Mouse (Mus musculus) c-Kit-positive CD71-negative TER-119-negative erythroid progenitor cells, embryonic 14.5 days (primary cell): ENCODE data around the gene Kbtbd8.

Source experiments
- DNase-seq: peaks from one replicate; pipeline ENCODE4 v3.0.0-alpha.2; 2013; ENCODE audit warnings: low read depth

Kbtbd8 gene

DNA sequence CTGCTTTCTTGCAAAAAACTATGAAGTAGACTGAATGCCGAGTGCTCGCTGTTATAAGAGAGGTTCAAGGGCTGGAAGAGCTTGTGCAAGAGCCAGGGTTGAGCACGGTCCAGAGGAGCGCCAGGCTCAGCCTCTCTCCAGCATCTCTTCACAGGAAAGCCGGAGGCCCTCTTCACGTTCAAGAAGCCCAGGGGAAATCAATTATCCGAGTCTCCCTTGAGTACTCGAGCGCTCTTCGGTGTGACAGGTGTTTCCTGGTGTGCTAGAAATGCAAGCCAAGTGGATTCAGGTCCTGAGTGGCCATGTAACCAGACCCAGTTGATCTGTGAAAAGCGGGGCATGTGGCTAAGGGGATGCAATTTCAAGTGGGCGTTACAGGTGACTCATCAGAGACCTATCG, at the start of gene Kbtbd8:
Gene Kbtbd8, plus strand, starts transcription at position 295 of the 400 bp plus-strand sequence.
- DNase-seq, result no peak

DNA sequence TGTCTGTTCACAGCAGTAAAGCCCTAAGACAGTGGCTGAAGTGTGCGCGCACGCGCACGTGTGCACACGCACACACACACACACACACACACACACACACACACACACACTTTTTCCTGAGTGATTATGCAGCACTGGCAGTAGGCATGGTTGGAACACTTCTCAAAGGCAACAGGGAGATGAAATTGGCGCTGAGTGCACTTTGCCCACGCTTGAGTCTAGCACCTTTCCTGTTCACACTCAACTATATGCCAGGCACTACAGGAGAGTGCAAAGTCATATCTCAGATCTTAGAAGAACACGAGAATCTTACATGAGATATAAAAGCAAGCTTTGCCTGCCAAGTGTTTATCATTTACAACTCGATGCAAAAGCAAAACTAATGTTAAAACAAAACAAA, 47.3 kb upstream of the Kbtbd8 start:
- DNase-seq, result no peak

DNA sequence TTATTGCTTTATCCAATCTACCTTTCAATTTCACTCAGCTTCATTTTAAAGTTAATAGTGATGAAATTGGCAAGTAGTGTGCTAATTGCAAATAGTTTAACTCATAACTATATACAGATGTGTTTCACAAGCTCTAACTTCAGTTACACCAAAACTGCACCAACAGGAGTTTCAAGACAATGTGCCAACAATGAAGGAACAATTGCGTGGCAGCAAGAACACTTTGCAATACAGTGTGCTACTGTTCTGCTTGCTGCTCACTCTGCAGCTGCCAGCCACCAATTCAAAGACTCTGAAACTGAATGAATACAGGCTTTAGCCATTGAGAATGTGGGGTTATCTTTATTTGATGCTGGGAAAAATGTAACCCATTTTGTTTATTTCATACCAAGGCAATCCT, 31.8 kb upstream of the Kbtbd8 start:
- no peak for DNase-seq

DNA sequence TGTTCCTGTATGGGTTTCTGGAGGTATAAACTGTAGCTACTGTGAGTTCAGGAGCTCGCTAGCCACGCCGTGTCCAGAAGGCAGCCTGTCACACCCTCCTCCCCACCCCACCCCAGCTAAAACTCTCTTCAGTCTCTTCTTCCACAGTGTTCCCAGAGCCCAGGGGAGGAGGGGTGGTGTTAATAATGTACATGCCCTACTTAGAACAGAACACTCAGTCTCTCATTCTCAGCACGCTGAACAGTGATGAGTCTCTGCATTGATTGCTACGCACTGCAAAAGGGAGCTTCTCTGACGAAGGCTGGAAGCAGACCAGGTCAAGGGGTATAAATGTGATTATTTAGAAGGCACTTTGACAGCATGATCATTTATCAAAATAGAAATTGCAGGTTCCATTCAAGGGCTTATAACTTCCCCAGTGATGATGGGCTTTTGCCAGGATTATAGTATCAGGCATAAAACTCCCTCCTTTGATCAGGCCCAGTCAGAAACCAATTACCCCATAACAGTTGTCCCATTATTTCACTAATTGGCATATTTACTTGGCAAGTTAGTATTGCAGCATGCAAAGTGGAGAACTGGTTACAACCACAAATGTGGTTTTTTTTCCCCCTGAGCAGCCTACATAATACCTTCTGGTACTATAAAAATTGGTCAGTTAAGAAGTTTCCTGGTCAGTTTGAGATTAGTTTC, 29.7 kb upstream of the Kbtbd8 start:
- DNase-seq, result no peak

DNA sequence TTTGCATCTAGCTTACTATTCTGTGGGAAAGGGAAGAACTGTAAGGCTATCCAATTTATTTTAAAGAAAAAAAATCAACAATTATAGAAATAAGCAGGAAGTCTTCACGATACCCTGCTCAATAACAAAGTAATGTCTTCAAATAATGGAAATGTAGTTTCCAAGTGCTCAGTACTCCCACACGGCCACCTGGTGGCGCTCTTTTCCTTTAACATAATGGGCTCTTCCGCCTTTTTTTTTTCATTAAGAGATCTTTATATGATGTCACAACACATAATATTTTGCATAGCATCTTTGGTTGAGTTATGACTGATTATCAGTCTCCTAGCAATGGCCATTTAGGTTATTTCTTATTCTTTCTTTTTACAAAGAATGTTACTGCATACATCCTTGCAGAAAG, 29.0 kb upstream of the Kbtbd8 start:
- DNase-seq, result peak; percentile 18

DNA sequence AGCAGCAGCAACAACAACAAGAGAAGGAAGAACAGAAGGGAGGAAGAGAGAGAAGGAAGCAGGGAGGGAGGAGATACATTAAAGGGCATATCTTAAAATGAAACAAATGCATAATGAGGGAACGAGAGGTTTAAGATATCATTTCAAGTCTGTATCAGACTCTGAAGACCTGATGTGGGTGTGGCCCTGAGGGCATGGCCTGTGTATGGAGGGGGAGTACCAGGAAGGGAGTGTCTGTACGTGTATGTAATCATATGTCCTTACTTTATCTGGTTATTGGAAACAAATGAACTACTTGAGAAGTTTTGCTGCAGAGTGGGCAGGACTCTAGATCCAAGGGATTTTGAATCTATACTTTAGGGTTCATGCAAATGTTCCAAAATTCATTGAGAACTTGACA, 22.3 kb upstream of the Kbtbd8 start:
- DNase-seq, result no peak

DNA sequence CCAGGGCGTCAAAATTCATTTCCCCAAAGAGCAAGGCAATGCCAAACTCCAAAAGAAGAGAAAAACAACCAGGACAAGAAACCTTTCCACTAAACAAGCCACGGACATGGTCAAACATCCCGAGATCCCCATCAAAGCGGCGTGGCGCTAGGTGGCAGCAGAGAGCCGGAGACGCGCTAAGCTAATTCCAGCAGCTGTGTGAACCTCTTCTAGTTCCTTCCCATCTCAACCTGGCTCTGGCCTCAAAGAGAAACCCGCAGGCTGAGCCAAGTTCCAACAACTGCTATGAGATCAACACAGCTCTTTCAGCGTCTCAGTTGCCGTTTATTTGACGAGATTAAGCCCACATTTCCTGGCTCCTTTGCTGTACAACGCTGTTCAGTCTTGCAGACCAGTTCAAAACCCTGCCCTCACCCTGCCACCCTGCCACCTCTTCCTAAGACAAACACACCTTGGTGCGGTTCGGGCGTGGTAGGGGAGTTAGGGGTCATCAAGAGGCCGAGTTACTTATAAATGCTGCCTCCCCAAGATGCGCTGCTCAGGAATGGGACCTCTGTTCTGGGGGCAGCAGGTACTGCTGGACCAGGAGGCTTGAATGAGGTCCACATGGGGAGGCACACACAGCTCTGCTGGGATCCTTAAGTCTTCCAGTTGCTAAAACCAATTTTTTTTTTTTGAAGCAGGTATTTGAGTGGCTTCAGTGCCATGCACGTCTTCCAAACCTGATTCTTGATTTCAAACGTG, 18.5 kb upstream of the Kbtbd8 start:
- peak; percentile 45 for DNase-seq

DNA sequence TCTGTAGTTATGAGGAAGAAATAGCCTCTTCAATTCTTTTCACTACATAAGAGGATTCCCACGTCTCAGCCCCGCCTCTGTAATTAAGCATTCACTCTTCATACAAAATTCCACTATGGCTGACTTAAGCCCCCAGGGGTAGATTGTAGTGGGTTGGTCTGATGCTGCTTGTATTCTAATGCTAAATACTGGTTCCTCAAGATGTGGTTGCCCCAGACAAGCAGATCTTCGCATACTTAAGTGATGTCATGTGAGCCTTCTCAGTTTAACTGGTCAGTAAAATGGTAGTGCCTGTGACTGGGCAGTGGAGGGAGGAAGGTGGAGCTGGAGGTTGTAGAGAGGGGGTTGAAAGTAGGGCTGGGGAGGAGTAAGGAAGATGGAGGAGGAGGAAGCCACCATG, 13.3 kb upstream of the Kbtbd8 start:
- DNase-seq, result no peak

DNA sequence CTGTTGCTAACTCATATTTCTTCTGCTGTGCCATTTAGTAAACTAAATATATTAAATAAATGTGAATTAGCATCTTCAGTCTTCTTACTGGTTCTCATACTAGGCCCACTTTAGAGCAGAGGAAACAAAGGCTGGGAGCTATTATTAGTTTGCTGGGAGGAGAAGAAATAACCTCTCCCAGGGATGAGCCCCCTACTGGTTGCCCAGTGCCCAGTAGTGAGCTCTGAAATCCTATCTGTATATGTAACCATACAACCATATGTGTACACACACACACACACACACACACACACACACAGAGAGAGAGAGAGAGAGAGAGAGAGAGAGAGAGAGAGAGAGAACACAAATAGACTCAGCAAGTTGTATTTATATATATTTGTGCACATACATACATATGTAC, 8.6 kb upstream of the Kbtbd8 start:
- DNase-seq, result no peak

DNA sequence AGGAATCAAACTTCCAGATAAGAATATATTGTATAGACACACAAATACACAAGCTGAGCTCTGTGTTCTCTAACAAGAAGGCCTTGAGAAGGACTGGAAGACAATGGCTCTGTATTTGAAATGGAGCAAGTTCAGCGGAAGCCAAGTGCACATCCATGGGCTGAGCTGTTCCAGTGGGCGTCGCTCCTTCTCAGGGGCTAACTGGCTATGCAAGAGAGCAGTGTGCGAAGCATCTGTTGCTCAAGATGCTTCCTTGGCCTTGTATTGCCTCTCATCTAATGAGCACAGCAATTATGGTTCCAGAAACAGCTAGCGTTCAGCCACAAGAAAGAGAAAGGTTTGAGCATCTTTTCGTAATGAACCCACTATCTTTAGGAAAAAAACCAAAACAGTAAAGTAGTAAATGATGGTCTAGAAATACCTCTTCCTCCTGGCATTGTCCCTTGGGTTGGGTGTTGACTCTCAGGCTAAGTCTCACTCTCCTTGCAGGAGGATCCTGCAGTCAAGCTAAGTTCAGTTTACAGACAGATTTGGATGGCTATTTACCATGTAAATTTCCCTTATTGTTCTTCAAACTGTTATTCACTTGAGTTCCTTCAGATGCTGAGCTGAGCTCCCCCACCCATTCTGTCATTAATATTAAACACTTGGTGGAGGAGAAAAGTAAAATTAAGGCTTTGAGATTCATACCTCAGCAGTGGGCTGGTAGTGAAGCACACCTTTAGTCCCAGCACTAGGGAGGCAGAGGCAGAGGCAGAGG, 7.2 kb upstream of the Kbtbd8 start:
- no peak for DNase-seq

DNA sequence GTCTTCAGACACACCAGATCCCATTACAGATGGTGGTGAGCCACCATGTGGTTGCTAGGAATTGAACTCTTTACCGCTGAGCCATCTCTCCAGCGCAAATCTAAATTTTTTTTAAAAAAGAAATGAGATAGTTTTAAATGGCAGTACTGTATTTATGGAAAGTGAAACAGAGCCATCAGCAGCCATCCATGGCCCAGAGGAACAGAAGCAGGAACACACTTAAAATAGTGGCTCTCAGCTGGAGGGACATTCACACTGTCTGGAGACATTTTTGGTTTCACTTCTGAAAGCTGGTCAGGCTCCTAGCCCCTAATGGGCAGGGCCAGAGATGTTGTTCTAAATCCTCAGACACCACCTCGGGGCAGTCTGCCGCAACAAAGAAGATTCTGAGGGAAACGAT, 5.0 kb upstream of the Kbtbd8 start:
- no peak for DNase-seq

DNA sequence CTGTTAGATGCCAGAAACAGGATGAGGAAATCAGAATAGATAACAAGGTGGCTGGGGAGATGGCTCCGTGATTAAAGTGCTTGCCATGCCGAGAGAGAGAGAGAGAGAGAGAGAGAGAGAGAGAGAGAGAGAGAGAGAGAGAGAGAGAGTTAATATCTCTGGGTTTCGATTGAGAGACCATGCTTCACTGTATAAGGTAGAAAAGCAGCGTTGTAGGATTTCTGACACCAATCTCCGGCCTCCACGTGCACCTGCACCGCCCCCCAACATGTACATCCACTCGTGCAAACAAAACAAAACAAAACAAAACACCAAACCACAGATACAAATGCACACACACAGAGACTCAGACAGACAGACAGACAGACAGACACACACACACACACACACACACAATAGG, 527 bp upstream of the Kbtbd8 start:
- DNase-seq, result no peak

DNA sequence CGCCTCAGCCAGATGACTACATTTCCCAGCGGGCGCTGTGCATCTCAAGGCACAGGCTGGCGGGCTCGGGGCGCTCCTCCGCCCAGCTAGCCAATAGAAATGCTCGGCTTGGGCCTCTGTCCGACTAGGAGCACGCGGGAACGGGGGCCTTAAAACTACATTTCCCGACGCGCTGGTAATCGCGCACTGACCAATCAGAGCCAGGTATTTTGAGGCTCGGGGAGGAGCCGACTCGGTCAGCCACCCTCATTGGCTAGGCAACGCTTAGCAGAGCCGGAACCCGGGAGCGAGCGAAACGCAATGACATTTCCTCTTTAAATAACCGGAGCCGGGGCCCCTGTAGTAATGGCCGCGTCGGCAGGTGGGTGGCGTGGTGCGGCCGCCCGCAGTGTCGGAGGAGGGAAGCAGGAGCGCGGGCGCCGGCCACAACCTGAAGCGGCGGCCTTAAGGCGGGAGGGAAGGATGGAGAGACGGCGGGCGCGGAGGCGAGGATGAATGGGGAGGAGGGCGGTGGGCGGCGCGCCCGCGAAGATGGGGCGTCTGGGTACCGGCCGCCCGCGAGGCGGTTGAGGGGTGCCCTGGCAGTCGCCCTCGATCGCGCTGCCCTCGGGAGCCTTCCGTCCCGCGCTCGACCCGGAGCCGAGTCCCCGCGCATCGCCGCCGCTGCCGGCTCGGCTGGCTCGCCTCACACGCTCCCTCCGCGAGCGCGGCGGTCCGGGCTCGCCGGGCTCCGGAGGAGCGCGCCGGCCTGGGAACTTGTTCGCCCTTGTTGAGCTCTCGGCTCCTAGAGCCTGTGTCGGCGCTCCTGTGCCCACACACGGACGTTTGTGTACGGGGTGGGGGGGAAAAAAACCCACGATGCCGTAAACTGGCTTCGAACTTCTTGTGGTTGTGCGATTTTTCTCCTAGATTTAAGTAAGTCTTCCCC, 838 bp downstream of the Kbtbd8 start:
- peak; percentile 91 for DNase-seq

DNA sequence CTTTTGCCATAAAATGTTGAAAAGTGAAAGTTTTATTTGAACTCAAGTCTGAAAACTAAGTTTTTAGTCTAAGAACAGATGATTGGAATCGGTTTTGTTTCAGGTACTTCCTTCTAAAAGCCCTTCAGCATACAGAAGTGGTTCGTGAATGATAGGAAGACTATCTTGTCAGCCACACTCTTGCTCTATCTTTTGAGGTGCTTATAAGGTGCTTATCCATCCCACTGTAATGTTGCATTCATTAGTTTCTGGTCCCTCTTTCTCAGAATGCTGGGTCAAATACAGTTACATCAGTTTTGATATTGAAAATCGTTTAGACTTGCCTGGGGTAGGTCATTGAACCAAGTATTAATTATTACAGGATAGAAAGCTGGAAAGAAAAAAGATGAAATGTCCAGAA, 2.3 kb downstream of the Kbtbd8 start:
- no peak for DNase-seq

DNA sequence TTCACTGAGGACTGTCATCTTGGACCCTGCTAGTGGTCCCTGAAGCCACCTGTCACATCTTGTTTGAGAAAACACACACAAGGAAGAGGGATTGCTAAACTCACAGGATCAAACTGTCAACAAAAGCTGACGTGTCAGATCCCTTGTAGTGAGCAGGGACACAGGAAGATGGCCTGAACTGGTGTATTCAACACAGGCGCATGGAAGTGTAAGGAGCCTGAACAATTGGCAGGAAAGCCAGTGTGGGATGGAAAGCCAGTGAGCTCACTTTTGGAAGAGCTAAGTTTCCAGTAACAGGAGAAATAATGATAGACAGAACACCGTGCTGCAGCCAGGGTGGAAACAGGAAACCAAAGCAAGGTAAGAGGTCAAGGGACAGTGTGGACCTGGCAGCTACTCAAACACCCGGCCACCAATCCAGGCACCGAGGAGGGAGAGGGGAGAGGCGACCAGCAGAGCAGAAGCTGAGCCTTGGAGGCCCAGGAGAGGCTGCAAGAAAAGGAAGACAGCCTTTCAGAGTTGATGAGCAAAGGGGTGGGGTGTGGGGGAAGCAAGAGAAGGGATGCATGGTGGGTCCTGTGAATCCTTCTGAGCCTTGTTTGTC, 33.0 kb downstream of the Kbtbd8 start:
- no peak for DNase-seq

DNA sequence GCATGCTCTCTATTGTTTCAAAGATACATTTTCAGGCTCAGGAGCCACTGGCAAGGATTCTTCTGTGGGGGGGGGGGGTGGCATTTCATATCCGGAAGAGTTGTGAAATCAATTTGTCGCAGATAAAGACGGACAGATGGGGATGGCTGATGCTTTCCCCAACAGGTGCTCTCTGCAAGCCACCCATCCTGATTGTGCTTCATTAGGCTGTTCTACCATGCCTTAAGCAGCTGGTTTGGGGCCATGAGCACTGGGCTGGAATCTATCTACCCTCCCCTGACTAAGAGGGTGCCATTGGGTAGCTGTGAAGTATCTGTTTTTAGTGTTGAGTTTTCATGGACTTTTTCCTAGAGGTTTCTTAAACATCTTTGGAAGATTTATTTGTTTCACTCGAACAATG, 33.8 kb downstream of the Kbtbd8 start:
- DNase-seq, result no peak

DNA sequence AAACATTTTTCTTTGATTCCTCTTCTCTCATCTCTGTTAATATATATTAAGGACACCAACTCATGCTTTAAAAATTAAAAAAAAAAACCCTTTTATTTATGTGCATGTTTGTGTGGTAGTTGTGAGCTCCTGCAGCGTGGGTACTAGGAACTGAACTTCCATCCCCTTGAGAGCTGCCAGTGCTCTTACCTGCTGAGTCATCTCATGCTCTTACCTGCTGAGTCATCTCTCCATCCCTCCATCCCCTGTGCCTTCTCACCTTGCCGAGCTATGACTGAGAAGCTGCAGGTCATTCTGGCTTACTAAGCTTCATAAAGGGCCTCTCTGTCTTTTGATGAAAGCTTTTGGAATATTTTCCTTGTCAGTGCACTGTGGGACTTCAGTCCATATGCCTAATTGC, 34.5 kb downstream of the Kbtbd8 start:
- DNase-seq, result no peak

DNA sequence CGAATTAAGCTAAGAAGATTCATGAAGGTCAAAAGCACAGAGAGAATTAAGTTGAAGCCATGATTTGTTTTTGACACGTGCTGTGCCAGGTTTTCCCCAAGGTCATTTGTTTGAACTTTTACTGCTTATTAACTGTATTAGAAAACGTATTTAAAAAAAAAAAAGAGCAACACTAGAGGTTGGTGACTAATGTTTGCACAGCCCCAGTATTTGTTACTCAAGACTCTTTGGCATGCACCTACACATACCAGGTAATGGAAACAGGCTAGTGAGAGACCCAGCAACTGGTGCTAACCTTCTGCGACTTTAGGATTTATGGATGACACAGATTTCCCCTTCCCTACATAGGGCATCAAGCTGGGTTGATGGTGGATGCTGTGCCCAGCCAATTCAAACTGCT, 46.9 kb downstream of the Kbtbd8 start:
- no peak for DNase-seq

DNA sequence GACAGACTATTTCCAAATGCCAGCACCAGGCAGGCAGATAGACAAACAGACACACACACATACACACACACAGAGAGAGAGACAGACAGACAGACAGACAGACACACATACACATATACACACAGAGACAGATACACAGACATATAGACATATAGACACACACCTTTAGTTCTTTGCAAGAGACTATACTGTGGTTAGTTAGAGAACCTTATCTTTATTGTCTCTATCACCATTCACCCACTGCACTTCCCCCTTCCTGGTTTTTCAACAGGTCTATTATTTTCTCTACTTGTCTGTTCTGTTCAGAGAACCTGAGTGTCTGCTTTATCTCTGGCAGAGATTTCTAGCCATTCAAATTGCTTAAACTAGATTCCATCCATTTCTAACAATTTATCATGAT, 48.6 kb downstream of the Kbtbd8 start:
- no peak for DNase-seq

DNA sequence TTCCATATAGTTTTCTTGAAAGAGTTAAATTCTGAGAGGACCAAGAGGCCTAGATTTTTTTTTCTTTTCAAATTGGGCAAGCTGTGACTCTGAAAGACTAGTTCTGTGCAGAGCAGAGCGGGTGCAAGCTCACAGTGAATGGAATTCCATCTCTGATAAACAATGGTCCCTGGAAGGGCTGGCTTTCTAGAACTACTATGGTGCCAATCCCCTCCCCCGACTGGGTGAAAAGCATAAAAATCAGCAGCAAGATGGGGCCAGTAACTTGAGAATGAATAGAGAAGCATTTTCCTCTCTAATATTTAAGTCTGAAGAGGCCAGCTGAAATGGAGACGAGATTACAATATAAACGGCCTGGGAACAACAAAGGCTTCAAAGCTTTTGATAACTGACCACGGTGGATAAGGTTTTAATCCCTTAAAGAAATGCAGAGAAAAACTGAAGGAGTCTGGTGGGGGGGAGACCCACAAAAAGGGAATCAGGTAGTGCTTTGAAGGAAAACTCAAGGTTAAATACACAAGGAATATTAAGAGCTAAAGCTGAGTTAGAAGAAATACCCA, 50.7 kb downstream of the Kbtbd8 start:
- no peak for DNase-seq

DNA sequence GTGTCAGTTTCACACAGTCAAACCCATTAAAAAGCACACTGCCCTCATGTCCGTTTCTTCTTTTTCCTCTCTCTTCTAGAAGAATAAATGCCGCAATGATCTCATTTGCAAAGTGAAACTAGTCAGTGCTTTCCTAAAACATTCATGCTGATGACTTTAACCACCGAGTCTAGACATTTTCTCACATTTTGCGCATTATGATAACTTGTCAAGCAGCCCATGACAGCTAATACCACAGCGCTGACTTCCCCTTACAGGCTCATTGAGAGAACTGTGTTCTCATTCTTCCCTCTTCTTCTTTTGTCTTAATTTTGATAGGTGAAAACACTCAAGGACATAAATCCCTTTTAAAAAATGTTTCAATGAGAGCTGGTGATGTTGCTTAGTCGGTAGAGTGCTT, 52.4 kb downstream of the Kbtbd8 start:
- DNase-seq, result no peak
